Mouse (Mus musculus) T-cell, adult 2 months (primary cell): ENCODE data around the gene 4632433K11Rik.
A peak's percentile ranks its signal among the peaks of the same experiment; 100 is the strongest.
"Not testable (repeated sequence)": the region's sequence is repeated elsewhere in the genome, so short reads cannot be mapped to it uniquely, and the experiment has no call there.

ENCODE experiments used
- DNase-seq: peaks from one replicate; pipeline ENCODE4 v3.0.0; 2022; ENCODE audit warnings: low spot score

Gene 4632433K11Rik

DNA sequence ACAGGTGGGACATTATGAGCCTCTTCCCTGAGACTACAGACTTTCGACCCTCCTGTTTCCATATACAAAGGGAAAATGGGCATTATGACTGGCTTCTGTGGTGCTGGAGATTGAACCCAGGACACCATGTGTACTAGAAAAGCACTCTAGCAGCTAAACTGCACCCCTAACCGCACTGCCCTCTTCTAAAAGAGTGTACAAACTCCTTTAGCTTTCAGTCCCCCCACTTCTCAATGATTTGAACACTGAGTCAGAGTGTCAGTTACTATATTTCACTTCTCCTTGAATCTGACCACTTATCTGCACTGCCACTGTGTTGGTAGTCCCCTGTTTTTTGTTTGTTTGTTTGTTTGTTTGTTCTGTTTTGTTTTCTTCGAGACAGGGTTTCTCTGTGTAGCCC, at the start of gene 4632433K11Rik:
4632433K11Rik (plus strand) TSS at position 301 of the 400 bp plus-strand sequence.
- DNase-seq = no peak

DNA sequence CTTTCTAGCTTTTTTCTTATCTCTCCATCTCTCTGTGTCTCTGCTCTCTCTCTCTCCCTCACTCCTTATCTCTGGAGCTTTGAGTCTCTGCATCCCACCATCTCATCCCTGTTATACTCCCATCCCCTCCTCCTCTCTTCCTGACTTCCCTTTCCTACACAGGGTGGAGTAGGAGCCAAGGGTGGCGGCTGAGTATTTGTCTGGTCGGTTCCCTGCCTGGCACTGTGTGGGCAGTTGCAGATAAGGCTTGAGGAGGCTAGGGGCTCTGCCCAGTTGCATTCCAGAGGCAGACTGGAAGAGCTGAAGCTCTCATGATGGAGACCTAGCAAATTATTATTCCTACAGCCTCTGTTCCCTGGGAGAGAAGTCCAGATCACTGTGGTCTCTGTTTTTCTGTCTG, 45.7 kb upstream of the 4632433K11Rik start:
- no peak for DNase-seq

DNA sequence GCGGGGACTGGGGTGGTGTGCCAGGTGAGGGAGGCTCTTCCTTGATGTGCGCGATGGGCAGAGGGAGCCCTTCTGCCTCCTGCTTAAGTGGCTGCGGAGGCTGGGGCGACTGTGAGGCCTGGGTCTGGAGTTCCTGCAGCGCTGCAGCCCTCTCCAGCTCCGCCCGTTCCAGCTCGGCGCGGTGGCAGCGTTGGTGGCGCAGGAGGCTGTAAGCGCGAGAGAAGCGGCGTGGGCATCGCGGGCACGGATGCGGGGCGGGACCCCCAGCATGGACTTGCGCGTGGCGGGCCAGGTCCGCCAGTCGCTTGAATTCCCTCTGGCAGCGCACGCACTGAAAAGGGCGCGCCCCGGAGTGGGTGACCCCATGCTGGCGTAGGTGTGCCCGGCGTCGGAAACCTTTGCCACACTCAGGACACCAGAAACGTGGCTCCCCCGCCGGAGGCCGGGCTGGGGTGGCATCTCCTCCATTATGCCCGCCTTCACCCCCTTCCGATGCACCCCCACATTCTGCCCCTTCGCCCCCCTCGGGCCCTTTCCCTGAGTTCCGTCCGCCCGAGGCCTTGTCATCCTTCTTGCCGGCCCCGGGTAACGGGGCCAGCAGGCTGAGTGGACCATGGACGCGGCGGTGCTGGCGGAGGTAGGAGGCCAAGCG, 40.4 kb upstream of the 4632433K11Rik start:
- DNase-seq = no peak

DNA sequence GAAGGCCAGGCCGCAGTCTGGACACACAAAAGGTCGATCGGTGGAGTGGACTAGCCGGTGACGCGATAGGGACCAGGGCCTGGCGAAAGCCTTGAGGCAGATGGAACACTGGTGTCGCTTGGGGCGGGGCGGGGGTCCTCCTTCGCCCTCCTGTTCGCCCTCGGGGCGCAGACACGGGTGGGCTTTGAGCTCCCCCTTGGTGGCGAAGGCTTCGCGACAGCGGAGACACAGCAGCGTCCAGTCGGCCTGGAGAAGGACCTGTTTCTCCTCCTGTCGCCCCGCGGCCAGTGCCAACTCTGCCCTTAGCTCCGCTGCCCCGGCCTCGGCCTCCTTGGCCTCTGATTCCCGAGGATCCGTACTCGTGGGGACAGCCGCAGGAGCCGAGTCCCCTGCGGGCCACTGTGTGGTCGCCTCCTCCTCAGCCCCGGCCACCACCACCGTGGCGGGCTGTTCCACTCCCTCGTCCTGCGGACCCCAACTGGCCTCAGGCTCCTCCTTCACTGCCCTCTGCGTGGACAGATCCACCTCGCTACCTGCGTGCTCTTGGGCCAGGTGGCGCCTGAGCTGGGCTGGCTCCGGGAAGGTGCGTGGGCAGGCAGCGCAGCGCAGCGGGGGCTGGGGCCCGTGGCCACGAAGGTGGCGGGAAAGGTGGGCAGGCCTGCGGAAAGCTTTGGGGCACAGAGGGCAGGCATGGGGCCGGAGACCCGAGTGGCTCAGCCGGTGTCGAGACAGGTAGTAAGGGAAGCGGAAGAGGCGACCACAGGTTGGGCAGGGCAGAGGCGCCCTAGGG, 39.7 kb upstream of the 4632433K11Rik start:
- no peak for DNase-seq

DNA sequence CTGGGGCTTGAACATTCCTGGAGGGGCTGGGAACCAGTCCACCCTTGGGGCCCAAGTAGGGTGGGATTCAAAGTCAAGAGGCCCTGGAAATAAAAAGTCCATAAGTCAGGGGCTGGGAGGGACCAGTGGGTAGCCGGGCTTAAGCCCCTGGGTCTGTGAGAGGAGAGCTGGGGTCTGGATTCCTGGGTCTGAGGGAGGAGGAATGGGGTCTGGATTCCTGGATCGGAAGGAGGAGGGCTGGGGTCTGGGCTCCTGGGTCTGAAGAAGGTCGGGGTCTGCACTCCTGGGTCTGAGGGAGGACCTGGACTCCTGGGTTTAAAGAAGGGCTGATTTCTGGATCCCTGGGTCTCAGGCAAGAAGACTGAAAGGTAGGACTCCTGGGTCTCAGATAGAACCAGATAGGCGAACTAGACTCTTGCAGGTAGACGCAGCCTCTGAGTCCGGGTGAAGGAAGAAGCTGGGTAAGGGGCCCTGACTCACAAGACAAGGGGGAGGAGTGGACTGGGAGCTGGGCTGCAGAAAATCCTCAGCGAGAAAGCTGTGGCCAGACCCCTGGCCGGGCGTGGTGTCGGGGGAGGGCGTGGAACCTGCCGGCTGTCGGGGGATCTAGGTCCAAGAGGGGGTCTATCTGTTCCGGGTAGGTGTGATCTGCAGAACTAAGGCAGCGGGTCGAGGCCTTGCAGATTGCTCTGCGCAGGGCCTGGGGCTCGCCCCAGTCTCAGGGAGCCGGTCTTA, 38.5 kb upstream of the 4632433K11Rik start:
- DNase-seq = no peak

DNA sequence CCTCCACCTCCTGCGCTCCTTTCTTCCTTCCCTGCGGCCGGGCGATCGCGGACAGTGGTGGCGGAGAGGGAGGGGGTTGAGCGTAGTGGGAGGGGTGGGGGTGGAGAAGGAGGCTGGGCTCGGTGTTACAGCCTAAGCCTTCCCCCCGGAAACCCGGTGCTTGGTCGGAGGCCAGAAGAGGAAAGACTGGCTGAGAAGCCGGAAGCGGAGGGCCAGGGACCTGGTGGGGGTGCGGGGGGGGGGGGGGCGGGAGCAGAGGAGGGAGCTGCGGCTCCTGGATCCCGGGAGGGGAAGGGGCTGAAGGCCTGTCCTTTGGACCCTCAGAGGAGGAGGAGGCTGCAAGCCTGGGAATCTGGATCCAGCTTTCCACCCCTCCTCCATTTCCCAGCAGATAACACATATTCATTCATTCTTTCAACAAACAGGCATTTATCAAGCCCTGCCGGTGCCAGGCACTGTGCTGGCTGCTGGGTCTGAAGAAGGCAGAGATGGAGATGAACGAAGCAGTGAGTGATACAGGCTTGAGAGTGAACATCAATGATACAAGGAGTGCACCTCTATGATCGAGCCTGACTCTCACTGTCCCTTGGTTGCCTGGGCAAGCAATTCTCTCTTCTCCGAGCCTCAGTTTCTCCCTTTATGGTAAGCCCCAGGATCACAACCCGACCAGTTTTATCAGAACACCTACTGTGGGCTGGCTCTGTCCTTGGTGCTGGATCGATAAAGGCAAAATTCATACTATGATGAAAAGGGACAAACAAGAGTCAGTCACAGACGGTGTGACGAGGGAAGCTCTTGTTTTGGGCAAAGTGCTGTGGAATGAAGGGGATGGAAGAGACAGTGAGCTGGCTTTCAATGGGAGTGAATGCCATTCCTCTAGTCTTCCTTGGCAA, 37.7 kb upstream of the 4632433K11Rik start, which contains the start of gene Zfp579:
Zfp579 (minus strand) TSS at position 156 of the 893 bp plus-strand sequence.
- peak; percentile 76 for DNase-seq

DNA sequence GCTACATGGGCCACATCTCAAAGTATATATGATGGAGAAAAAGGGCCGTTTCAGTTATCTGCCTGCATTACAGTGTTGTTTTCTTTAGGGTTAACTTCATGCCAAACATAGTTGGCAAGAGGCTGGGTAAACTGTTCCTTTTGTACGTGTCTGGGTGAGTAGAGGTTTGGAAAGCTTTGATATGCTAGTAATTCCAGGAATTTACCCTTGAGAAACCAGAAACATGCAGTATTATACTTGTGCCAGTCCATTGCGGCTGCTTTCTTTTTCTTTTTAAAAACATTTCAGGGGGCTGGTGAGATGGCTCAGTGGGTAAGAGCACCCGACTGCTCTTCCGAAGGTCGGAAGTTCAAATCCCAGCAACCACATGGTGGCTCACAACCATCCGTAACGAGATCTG, 37.0 kb upstream of the 4632433K11Rik start:
- no peak for DNase-seq

DNA sequence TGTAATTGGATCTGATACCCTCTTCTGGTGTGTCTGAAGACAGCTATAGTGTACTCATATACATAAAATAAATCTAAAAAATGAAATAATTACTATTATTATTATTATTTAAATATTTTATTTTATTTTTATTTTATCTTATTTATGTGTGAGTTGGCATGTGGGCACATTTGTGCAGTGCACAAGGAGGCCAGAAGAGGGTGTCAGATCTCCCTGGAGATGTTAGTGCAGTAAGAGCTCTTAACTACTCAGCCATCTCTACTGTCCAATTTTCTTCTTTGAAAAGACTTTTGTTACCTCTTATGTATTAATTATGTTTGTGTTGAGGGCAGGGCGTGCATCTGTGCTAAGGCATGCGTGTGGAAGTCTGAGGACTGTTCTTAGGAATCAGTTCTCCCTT, 34.0 kb upstream of the 4632433K11Rik start:
- peak; percentile 36 for DNase-seq

DNA sequence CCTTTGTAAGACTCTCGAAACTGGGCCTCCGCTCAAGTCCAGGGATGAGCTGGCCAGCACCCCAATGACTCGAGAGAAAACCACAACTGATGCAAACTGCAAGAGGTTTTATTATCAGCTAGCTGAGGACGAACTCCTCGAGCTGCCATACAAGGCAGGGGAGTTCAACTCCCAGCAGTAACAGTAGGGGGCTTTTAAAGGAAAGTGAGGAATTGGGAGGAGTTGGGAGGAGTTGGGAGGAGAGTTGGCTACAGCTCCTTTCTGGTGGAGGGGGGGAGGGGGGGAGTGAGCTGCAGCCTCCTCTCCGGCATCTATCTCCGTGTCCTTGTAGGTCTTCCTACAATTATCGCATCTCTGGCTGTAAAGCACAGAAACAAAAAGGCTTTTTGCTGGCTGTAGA, 31.0 kb upstream of the 4632433K11Rik start:
- DNase-seq = not testable (repeated sequence)

DNA sequence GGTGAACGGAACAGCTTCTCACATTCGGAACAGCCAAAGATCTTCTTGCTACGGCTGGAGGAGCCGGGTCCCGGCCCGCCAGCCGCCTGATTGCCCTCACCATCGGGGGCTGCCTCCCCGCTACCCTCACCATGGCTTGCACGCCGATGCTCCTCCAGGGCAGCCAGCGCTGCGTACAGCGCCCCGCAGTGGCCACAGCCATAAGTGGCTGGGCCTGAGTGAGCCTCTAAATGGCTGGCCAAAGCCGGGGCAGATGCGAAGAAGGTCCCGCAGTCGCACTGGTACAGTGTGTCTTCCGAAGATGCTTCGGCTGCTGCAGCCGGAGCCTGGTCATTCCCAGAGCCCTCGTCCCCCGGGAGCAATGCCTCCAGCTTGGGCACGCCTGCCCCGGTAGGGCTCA, 25.7 kb upstream of the 4632433K11Rik start:
- DNase-seq = no peak

DNA sequence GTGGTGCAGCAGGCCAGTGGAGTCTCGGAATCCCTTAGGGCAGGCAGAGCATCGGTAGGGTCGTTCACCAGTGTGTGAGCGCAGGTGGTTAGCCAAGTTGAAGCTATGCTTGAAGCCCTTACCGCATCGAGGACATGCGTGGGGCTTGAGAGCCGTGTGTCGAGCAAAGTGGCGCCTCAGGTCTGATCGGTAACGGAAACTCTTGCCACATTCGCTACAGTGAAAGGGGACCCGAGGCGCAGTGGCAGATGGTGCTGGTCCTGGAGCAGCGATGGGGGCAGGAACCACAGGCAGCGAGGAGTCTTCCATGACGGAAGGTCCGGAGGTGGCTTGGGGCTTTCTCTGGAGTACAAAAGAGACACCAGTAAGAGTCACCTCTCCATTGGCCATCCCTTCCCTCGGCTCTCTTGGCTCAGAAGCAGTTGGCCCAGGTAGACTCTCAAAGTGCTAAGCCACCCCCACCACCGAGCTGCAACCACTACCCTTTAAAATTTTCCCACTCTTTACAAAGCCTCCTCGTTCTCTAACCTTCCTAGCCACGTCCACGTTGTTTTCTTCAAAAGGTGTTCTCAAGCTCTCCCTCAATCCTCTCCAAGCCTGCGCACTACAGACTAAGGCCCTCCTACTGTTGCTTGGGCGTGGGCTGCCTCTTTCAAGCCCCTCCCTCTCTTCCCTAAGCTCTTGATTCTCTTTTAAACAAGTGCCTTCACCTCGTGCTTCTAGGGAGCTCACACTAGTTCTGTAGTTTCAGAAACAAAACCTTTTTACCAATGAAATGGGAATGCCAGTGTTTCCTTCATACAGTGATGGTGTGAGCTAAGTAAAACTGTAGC, 21.0 kb upstream of the 4632433K11Rik start:
- no peak for DNase-seq

DNA sequence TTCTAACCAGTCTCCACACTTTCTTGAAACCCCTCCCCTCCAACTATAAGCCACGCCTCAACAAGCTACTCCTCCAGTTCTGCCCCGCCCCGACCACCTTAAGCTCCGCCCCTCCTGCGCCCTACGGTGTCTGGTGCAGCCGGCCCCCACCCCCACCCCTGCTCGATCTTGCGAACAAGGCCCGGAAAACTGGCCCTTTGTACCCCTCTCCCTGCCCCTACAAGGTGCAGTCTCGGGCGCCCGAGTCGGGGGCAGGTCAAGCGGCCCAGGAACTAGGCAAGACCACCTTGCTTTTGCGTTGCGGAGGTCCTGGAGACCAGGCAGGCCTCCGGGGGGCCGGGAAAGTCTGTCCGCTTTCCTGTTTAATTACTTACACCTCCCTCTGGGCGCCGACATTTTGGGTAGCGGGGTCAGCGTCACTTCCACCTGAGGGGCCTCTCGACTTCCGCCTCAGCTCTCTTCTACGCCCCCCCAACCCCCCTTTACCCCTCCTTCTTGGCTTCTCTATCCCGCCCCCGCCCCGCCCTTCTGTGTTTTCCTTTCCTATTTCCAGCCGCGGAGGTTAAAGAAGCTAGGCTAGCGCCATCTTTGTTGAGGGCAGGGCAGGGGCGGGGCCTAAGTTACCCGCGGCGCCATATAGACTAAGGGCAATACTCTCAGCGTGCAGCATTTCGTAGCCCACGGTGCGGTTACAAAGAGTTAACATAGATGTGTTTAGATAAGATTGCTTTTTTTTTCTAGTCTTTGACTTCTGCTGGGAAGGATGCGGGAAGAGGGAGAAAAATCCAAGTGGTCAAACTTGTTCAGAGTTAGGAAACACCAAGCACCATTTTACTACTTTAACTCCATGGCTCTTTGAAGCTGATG, 19.4 kb upstream of the 4632433K11Rik start, which contains the start of the genes Zfp524 and Fiz1:
Zfp524 (plus strand) TSS at position 165 of the 867 bp plus-strand sequence.
Fiz1 (minus strand) TSS at position 447 of the 867 bp plus-strand sequence.
- peak; percentile 96 for DNase-seq

DNA sequence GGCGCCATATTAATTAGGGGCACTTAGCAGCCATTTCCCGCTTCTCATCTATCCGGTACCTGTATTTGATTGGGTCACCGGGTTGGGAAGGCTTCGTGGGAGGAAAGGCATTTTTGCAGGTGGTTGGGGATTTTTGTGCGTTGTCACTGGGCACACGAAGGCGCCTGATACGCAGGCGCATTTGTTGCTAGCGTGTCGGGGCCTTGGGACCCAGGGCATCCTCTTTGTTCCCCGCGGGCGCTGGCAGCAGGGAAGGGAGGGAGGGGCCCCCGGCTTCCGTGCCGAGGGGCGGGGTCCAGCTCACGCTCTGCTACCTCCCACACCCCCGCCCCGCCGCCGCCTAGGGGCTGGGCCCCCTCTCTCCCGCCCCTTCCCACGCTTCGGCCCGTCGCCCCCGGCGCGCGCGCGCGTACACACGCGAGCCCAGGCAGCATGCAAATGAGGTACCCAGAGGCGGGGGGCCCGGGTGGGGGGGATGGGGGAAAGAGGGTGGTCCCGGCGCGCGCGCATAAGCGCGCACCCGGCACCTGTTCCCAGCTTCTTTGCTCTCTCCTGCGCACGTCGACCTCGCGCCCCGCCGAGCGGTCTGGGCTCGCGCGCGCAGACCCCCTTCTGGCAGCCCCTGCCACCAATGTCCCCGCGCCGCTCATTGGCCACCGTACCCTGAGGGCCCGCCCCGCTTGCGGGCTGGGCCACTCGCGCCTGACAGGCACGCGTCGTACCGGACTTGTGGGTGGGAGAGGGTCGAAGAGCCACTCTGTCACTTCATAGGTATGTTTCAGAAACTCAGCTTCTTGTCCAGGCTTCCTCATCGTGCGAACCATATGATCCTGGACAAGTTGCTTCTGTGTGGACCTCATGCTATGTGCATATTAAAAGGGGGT, 18.6 kb upstream of the 4632433K11Rik start, which contains the start of gene Gm44973:
Gm44973 (plus strand) TSS at position 379 of the 884 bp plus-strand sequence.
- peak; percentile 91 for DNase-seq

DNA sequence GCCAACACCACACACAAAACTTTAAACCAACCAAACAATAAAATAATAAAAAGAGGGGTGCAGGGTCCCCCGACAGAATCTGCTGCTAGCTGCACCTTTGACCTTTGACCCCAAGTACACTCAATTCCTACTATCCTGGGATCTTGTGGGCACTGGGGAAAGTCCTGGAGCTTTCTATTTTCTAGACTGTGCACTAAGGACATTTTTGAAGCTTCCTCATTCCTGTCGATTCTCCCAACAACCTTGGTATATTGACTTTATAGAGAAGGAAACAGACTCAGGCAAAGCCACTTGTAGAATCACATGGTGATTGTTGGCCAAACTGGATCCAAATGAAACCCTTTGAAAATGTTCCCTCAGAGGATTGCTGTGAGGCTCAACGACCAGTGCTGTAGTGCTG, 17.9 kb upstream of the 4632433K11Rik start:
- DNase-seq = no peak

DNA sequence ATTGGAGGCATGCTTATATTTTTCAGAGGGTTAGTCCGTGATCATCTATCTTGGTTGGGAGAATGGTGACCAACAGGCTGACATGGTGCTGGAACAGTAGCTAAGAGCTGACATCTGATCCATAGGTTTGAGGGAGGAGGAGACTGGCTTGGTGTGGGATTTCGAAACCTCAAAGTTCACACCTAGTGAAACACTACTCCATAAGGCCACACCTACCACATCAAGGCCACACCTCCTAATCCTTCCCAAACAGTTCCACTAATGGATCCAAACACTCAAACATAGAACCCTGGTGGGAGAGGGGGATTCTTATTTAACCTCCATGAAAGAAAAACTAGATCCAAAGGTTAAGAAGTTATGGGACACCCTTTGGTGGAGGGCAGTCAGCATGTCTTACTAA, 17.0 kb upstream of the 4632433K11Rik start:
- DNase-seq = no peak

DNA sequence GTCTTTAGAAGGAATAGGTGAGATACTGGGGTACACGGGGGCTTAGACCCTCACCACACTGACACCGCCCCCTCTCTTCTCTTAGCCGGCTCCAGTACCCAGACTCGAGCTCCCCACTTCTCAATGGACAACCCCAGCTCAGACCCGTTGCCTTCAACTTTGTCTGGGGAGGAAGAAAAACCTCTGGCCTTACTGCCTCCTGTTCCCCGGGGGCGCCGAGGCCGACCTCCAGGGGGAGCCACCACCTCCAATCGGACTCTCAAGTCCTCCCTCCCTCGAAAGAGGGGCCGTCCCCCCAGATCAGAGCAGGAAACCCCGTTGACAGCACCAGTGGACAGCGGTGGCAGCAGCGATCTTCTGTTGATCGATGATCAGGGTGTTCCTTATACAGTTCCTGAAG, 16.6 kb upstream of the 4632433K11Rik start:
- DNase-seq = peak; percentile 28

DNA sequence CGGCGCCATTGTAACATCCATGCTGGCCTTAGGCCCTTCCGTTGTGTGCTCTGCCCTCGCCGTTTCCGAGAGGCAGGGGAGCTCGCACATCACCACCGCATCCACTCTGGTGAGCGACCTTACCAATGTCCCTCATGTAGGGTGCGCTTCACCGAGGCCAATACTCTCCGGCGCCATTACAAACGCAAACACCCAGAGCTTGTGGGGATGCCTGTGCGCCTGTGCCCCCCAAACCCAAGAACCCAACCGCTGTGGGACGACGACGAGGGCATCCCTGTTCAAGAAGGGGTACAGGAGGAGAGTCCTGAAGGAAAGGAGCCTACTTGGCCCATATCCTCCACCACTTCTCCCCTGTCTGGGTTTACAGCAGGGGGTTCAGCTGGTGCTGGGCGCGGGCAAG, 16.0 kb upstream of the 4632433K11Rik start:
- DNase-seq = no peak

DNA sequence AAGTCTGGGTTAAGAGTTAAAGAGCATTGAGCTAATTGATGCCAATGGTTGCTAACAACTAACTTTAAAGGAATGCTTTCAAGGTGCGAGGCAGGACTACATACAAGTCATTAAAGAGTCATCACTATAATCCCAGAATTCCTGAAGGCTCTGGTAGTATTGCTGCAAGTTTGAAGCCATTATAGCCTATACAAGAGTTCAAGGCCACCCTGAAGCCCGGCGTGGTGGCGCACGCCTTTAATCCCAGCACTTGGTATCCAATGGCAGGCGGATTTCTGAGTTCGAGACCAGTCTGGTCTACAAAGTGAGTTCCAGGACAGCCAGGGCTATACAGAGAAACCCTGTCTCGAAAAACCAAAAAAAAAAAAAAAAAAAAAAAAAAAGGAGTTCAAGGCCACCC, 14.3 kb upstream of the 4632433K11Rik start:
- not testable (repeated sequence) for DNase-seq
